Mouse (Mus musculus): ENCODE data around the gene Ndrg2.
A peak's percentile ranks its signal among the peaks of the same experiment; 100 is the strongest.
"Not testable (repeated sequence)": the region's sequence is repeated elsewhere in the genome, so short reads cannot be mapped to it uniquely, and the experiment has no call there.

Gene Ndrg2

GRCm38 (mm10) chr14:51913960-51914762, at the start of gene Ndrg2:
Ndrg2 (minus strand) TSS chr14:51914158.
- peak; percentile 78 for DNase-seq

GRCm38 (mm10) chr14:51960316-51960715, 46.4 kb upstream of the Ndrg2 start:
- no peak for DNase-seq

- no peak for DNase-seq
Observed at GRCm38 (mm10) chr14:51943336-51943735, 29.4 kb upstream of the Ndrg2 start.

- no peak for DNase-seq
Observed at GRCm38 (mm10) chr14:51942236-51942635, 28.3 kb upstream of the Ndrg2 start.

- DNase-seq: no peak
Observed at GRCm38 (mm10) chr14:51941577-51941976, 27.6 kb upstream of the Ndrg2 start.

GRCm38 (mm10) chr14:51940944-51941560, 27.1 kb upstream of the Ndrg2 start:
- DNase-seq: no peak

- DNase-seq: no peak
Observed at GRCm38 (mm10) chr14:51939005-51939404, 25.0 kb upstream of the Ndrg2 start.

- DNase-seq: no peak
Observed at GRCm38 (mm10) chr14:51932092-51933020, 18.4 kb upstream of the Ndrg2 start.

GRCm38 (mm10) chr14:51930824-51931223, 16.9 kb upstream of the Ndrg2 start:
- DNase-seq: peak; percentile 58

GRCm38 (mm10) chr14:51929968-51930367, 16.0 kb upstream of the Ndrg2 start:
- no peak for DNase-seq

- DNase-seq: no peak
Observed at GRCm38 (mm10) chr14:51929309-51929943, 15.5 kb upstream of the Ndrg2 start.

GRCm38 (mm10) chr14:51926930-51927329, 13.0 kb upstream of the Ndrg2 start:
- not testable (repeated sequence) for DNase-seq

GRCm38 (mm10) chr14:51923492-51923891, 9.5 kb upstream of the Ndrg2 start:
- no peak for DNase-seq

- no peak for DNase-seq
Observed at GRCm38 (mm10) chr14:51922910-51923309, 9.0 kb upstream of the Ndrg2 start.

GRCm38 (mm10) chr14:51922571-51922865, 8.6 kb upstream of the Ndrg2 start, which contains the start of gene Rnase13:
Rnase13 (minus strand) TSS chr14:51922773.
- no peak for DNase-seq

GRCm38 (mm10) chr14:51921759-51922570, 8.0 kb upstream of the Ndrg2 start:
- DNase-seq: no peak

- DNase-seq: no peak
Observed at GRCm38 (mm10) chr14:51918966-51919365, 5.0 kb upstream of the Ndrg2 start.

- no peak for DNase-seq
Observed at GRCm38 (mm10) chr14:51918125-51918524, 4.2 kb upstream of the Ndrg2 start, which contains the start of gene Tppp2. Tppp2 (plus strand) TSS chr14:51918425.

- no peak for DNase-seq
Observed at GRCm38 (mm10) chr14:51916539-51916938, 2.6 kb upstream of the Ndrg2 start.

GRCm38 (mm10) chr14:51915030-51915429, 1.1 kb upstream of the Ndrg2 start:
- DNase-seq: no peak

- DNase-seq: peak; percentile 95
Observed at GRCm38 (mm10) chr14:51913062-51913959, 647 bp downstream of the Ndrg2 start.
